Comparison of ENCODE assay signal across 21 mouse cellular contexts in genomic region chr9:121756785-121757184, GRCm38 (mm10). TPM values are rescaled to one million over a fixed set of nuclear protein-coding genes. Genes with fewer than 3 reads are reported as not detected.
DNase-seq lines count a peak whose midpoint lies in the region; ATAC-seq and TF ChIP-seq lines count a peak whose summit lies in the region.
"Had no signal": no experiment of that assay in that cellular context is flagged by ENCODE, and none has a peak within 500 bp of the region (broad histone marks: within the 10 kb centered on the region; RNA-seq: fewer than 3 reads in every experiment).

No protein-coding gene starts in this region.

- no peak for ATAC-seq in embryonic facial prominence, embryonic 13.5 days (ENCODE audit: insufficient number of reproducible peaks, insufficient read depth, low FRiP score, low TSS enrichment, low read depth)
- no peak for ATAC-seq in embryonic facial prominence, embryonic 14.5 days (ENCODE audit: low read depth)
- no peak for ATAC-seq in limb, embryonic 15.5 days (ENCODE audit: insufficient number of reproducible peaks, low FRiP score, low TSS enrichment, low read depth)
- ATAC-seq in liver, postnatal 0 days: no peak
- ATAC-seq: forebrain, embryonic 14.5 days had no signal

- DNase-seq in embryonic facial prominence, embryonic 10.5 days (ENCODE audit: low spot score): no peak
- no peak for DNase-seq in layer of hippocampus, adult 2 months (ENCODE audit: low spot score in 2 of 2)
- DNase-seq in layer of hippocampus, adult 18-20 months (ENCODE audit: low spot score in 2 of 2): no peak
- DNase-seq in embryonic facial prominence, embryonic 14.5 days (ENCODE audit: low spot score): no peak
- DNase-seq in lung, postnatal 10 days: no peak
- DNase-seq in liver, postnatal 0 days: no peak
- DNase-seq: adrenal gland, adult 8-10 months; adrenal gland, postnatal 36 days; embryo, embryonic 11 days had no signal

- no peak for TF ChIP-seq CTCF in layer of hippocampus, adult 2 months (conservative IDR thresholded peaks at IDR 0.05)
- no peak for TF ChIP-seq CTCF in liver, postnatal 0 days (IDR thresholded peaks at IDR 0.05; ENCODE audit: low read depth)

- peaks cover 47% of the 10 kb centered on the region for H3K36me3 ChIP-seq in embryonic facial prominence, embryonic 13.5 days
- peaks cover 56% of the 10 kb centered on the region for H3K36me3 ChIP-seq in embryonic facial prominence, embryonic 10.5 days (replicated peaks)
- peaks cover 52% of the 10 kb centered on the region for H3K36me3 ChIP-seq in embryonic facial prominence, embryonic 14.5 days (ENCODE audit: control insufficient read depth, insufficient read depth, low read length)
- H3K36me3 ChIP-seq in limb, embryonic 15.5 days: peaks cover 41% of the 10 kb centered on the region
- peaks cover 44% of the 10 kb centered on the region for H3K36me3 ChIP-seq in liver, postnatal 0 days (replicated peaks; ENCODE audit: insufficient read depth, low read length)

- no peak overlapping the region for H3K4me2 ChIP-seq in embryonic facial prominence, embryonic 13.5 days
- no peak overlapping the region for H3K4me2 ChIP-seq in embryonic facial prominence, embryonic 14.5 days (ENCODE audit: low read depth, low read length)
- H3K4me2 ChIP-seq in limb, embryonic 15.5 days: no peak overlapping the region
- no peak overlapping the region for H3K4me2 ChIP-seq in liver, postnatal 0 days (ENCODE audit: low read depth, low read length)
- H3K4me2 ChIP-seq: heart, embryonic 12.5 days; hindbrain, embryonic 15.5 days had no signal

- no peaks in the 10 kb centered on the region for H3K9me3 ChIP-seq in embryonic facial prominence, embryonic 13.5 days
- no peaks in the 10 kb centered on the region for H3K9me3 ChIP-seq in embryonic facial prominence, embryonic 10.5 days
- H3K9me3 ChIP-seq in embryonic facial prominence, embryonic 14.5 days (ENCODE audit: control insufficient read depth, low read length): no peaks in the 10 kb centered on the region
- H3K9me3 ChIP-seq in limb, embryonic 15.5 days: no peaks in the 10 kb centered on the region
- H3K9me3 ChIP-seq in liver, postnatal 0 days (ENCODE audit: low read length): no peaks in the 10 kb centered on the region
- H3K9me3 ChIP-seq: embryonic facial prominence, embryonic 12.5 days; forebrain, embryonic 10.5 days; G1E; heart, embryonic 12.5 days; hindbrain, embryonic 15.5 days had no signal

- no peak for TF ChIP-seq EP300 in liver, postnatal 0 days (IDR thresholded peaks at IDR 0.05; ENCODE audit: low read depth)

- peak overlapping the region; percentile 91; the same call in 1 of the 2 replicates for H3K27ac ChIP-seq in embryonic facial prominence, embryonic 13.5 days
- H3K27ac ChIP-seq in embryonic facial prominence, embryonic 10.5 days (replicated peaks): no peak overlapping the region
- H3K27ac ChIP-seq in layer of hippocampus, adult 2 months: peak overlapping the region; percentile 97; the same call in 1 of the 2 replicates
- peak overlapping the region; percentile 95 for H3K27ac ChIP-seq in embryonic facial prominence, embryonic 14.5 days (replicated peaks; ENCODE audit: low read depth, low read length)
- peak overlapping the region; percentile 43; the same call in 1 of the 2 replicates for H3K27ac ChIP-seq in limb, embryonic 15.5 days
- H3K27ac ChIP-seq in liver, postnatal 0 days (ENCODE audit: low read depth): no peak overlapping the region
- H3K27ac ChIP-seq: hindbrain, embryonic 15.5 days had no signal

- no peak overlapping the region for H3K9ac ChIP-seq in embryonic facial prominence, embryonic 13.5 days
- no peak overlapping the region for H3K9ac ChIP-seq in embryonic facial prominence, embryonic 14.5 days (ENCODE audit: low read depth, low read length)
- H3K9ac ChIP-seq in limb, embryonic 15.5 days: no peak overlapping the region
- H3K9ac ChIP-seq in liver, postnatal 0 days (replicated peaks): no peak overlapping the region
- H3K9ac ChIP-seq: embryonic facial prominence, embryonic 12.5 days; heart, embryonic 12.5 days; hindbrain, embryonic 15.5 days had no signal

- no peak overlapping the region for H3K4me3 ChIP-seq in embryonic facial prominence, embryonic 13.5 days
- no peak overlapping the region for H3K4me3 ChIP-seq in embryonic facial prominence, embryonic 10.5 days
- no peak overlapping the region for H3K4me3 ChIP-seq in layer of hippocampus, adult 2 months
- no peak overlapping the region for H3K4me3 ChIP-seq in embryonic facial prominence, embryonic 14.5 days (ENCODE audit: low read depth, low read length)
- H3K4me3 ChIP-seq in limb, embryonic 15.5 days: no peak overlapping the region
- H3K4me3 ChIP-seq in liver, postnatal 0 days (ENCODE audit: low read depth, low read length): no peak overlapping the region
- H3K4me3 ChIP-seq: embryonic facial prominence, embryonic 12.5 days; erythroblast, embryonic 14.5 days; forebrain, embryonic 10.5 days; heart, embryonic 12.5 days; hindbrain, embryonic 15.5 days had no signal

- 86% methylated on average over 3 of the region's 3 CpGs for WGBS in embryonic facial prominence, embryonic 13.5 days
- 85% methylated on average over 3 of the region's 3 CpGs for WGBS in embryonic facial prominence, embryonic 10.5 days
- WGBS in embryonic facial prominence, embryonic 14.5 days: 84% methylated on average over 3 of the region's 3 CpGs
- WGBS in limb, embryonic 15.5 days: 85% methylated on average over 3 of the region's 3 CpGs
- 83% methylated on average over 3 of the region's 3 CpGs for WGBS in liver, postnatal 0 days (ENCODE audit: insufficient replicate concordance)

- H3K4me1 ChIP-seq in embryonic facial prominence, embryonic 13.5 days: peaks cover 43% of the 10 kb centered on the region
- H3K4me1 ChIP-seq in embryonic facial prominence, embryonic 10.5 days: peaks cover 42% of the 10 kb centered on the region
- peaks cover 30% of the 10 kb centered on the region for H3K4me1 ChIP-seq in embryonic facial prominence, embryonic 14.5 days (ENCODE audit: control insufficient read depth, insufficient read depth, low read length)
- peaks cover 44% of the 10 kb centered on the region for H3K4me1 ChIP-seq in limb, embryonic 15.5 days
- H3K4me1 ChIP-seq in liver, postnatal 0 days (ENCODE audit: insufficient read depth): peaks cover 13% of the 10 kb centered on the region

- H3K27me3 ChIP-seq in embryonic facial prominence, embryonic 13.5 days: no peaks in the 10 kb centered on the region
- no peaks in the 10 kb centered on the region for H3K27me3 ChIP-seq in embryonic facial prominence, embryonic 10.5 days (replicated peaks; ENCODE audit: low read depth, poor library complexity, severe bottlenecking)
- no peaks in the 10 kb centered on the region for H3K27me3 ChIP-seq in embryonic facial prominence, embryonic 14.5 days (replicated peaks; ENCODE audit: control insufficient read depth, insufficient read depth, low read length)
- no peaks in the 10 kb centered on the region for H3K27me3 ChIP-seq in limb, embryonic 15.5 days
- peaks cover 22% of the 10 kb centered on the region for H3K27me3 ChIP-seq in liver, postnatal 0 days (ENCODE audit: insufficient read depth, low read length)
- H3K27me3 ChIP-seq: embryonic facial prominence, embryonic 12.5 days; heart, embryonic 12.5 days; hindbrain, embryonic 15.5 days had no signal

RNA-seq across cellular contexts. Expression of gene Zfp651, which starts 2.3 kb away (rescaled TPM):
- polyA plus RNA-seq in embryonic facial prominence, embryonic 13.5 days (2015; fragmentation: Nextera tagmentation; extraction: Ambion mirVana): 14.0 and 16.5 TPM in 2 replicates
- 5.3 and 6.4 TPM in 2 replicates for polyA plus RNA-seq in embryonic facial prominence, embryonic 10.5 days (2016; fragmentation: Nextera tagmentation; extraction: Ambion mirVana)
- total RNA-seq in layer of hippocampus, adult 2 months (2021): 100 to 1,000 TPM; 101 to 102 TPM
- total RNA-seq in layer of hippocampus, adult 18-20 months (2021): 100 to 1,000 TPM in 1 of 2 experiments, 10 to 100 TPM in 1; 98.6 to 102 TPM
- 20.1 and 20.6 TPM in 2 replicates for polyA plus RNA-seq in embryonic facial prominence, embryonic 14.5 days (2014; fragmentation: Nextera tagmentation; extraction: Ambion mirVana)
- polyA plus RNA-seq in limb, embryonic 15.5 days (2015; fragmentation: Nextera tagmentation; extraction: Ambion mirVana): 16.2 and 29.6 TPM in 2 replicates
- 0.68 and 1.5 TPM in 2 replicates for polyA plus RNA-seq in liver, postnatal 0 days (2015; fragmentation: Nextera tagmentation; extraction: Ambion mirVana)

RNA-seq across cellular contexts. Expression of gene Klhl40, which starts 20.6 kb away (rescaled TPM):
- 1.1 and 1.2 TPM in 2 replicates for polyA plus RNA-seq in embryonic facial prominence, embryonic 13.5 days (2015; fragmentation: Nextera tagmentation; extraction: Ambion mirVana)
- polyA plus RNA-seq in embryonic facial prominence, embryonic 10.5 days (2016; fragmentation: Nextera tagmentation; extraction: Ambion mirVana): 0.17 and 0.26 TPM in 2 replicates
- 1 to 10 TPM; 3.3 to 4.6 TPM for total RNA-seq in layer of hippocampus, adult 2 months (2021)
- total RNA-seq in layer of hippocampus, adult 18-20 months (2021): 1 to 10 TPM; 4.8 to 5.6 TPM
- polyA plus RNA-seq in embryonic facial prominence, embryonic 14.5 days (2014; fragmentation: Nextera tagmentation; extraction: Ambion mirVana): 35.7 and 41.1 TPM in 2 replicates
- 14.0 and 35.3 TPM in 2 replicates for polyA plus RNA-seq in limb, embryonic 15.5 days (2015; fragmentation: Nextera tagmentation; extraction: Ambion mirVana)
- 0.13 and 0.81 TPM in 2 replicates for polyA plus RNA-seq in liver, postnatal 0 days (2015; fragmentation: Nextera tagmentation; extraction: Ambion mirVana)
- total RNA-seq: G1E had no signal
- polyA plus RNA-seq: CD4-positive, CD25-positive, alpha-beta regulatory T cell, adult 4 months; erythroblast, embryonic 14.5 days; G1E had no signal

RNA-seq across cellular contexts. Expression of gene Hhatl, which starts 35.5 kb away (rescaled TPM):
- 0.20 TPM in 1 of 2 replicates, not detected in the other for polyA plus RNA-seq in embryonic facial prominence, embryonic 13.5 days (2015; fragmentation: Nextera tagmentation; extraction: Ambion mirVana)
- polyA plus RNA-seq in embryonic facial prominence, embryonic 10.5 days (2016; fragmentation: Nextera tagmentation; extraction: Ambion mirVana): not detected in 2 replicates
- 10 to 100 TPM; 15.6 to 19.9 TPM for total RNA-seq in layer of hippocampus, adult 2 months (2021)
- total RNA-seq in layer of hippocampus, adult 18-20 months (2021): 10 to 100 TPM; 17.9 to 20.0 TPM
- polyA plus RNA-seq in embryonic facial prominence, embryonic 14.5 days (2014; fragmentation: Nextera tagmentation; extraction: Ambion mirVana): 3.7 and 5.1 TPM in 2 replicates
- polyA plus RNA-seq in limb, embryonic 15.5 days (2015; fragmentation: Nextera tagmentation; extraction: Ambion mirVana): 1.4 and 5.5 TPM in 2 replicates
- 0.73 TPM in 1 of 2 replicates, not detected in the other for polyA plus RNA-seq in liver, postnatal 0 days (2015; fragmentation: Nextera tagmentation; extraction: Ambion mirVana)
- total RNA-seq: adrenal gland, postnatal 36 days; common myeloid progenitor, adult 5-6 weeks; G1E had no signal
- polyA plus RNA-seq: CD4-positive, CD25-positive, alpha-beta regulatory T cell, adult 4 months; erythroblast, embryonic 14.5 days; forebrain, embryonic 10.5 days; forebrain, embryonic 14.5 days; G1E; hindbrain, embryonic 11.5 days had no signal

RNA-seq across cellular contexts. Expression of gene Nktr, which starts 37.8 kb away (rescaled TPM):
- polyA plus RNA-seq in embryonic facial prominence, embryonic 13.5 days (2015; fragmentation: Nextera tagmentation; extraction: Ambion mirVana): 70.1 and 84.9 TPM in 2 replicates
- polyA plus RNA-seq in embryonic facial prominence, embryonic 10.5 days (2016; fragmentation: Nextera tagmentation; extraction: Ambion mirVana): 61.2 and 62.9 TPM in 2 replicates
- total RNA-seq in layer of hippocampus, adult 2 months (2021): 100 to 1,000 TPM; 104 to 127 TPM
- total RNA-seq in layer of hippocampus, adult 18-20 months (2021): 100 to 1,000 TPM in 1 of 2 experiments, 10 to 100 TPM in 1; 98.6 to 100 TPM
- polyA plus RNA-seq in embryonic facial prominence, embryonic 14.5 days (2014; fragmentation: Nextera tagmentation; extraction: Ambion mirVana): 61.7 and 66.7 TPM in 2 replicates
- polyA plus RNA-seq in limb, embryonic 15.5 days (2015; fragmentation: Nextera tagmentation; extraction: Ambion mirVana): 68.1 and 76.9 TPM in 2 replicates
- polyA plus RNA-seq in liver, postnatal 0 days (2015; fragmentation: Nextera tagmentation; extraction: Ambion mirVana): 14.9 and 17.3 TPM in 2 replicates

RNA-seq across cellular contexts. Expression of gene Ss18l2, which starts 46.7 kb away (rescaled TPM):
- 115 and 129 TPM in 2 replicates for polyA plus RNA-seq in embryonic facial prominence, embryonic 13.5 days (2015; fragmentation: Nextera tagmentation; extraction: Ambion mirVana)
- 91.0 and 92.4 TPM in 2 replicates for polyA plus RNA-seq in embryonic facial prominence, embryonic 10.5 days (2016; fragmentation: Nextera tagmentation; extraction: Ambion mirVana)
- 10 to 100 TPM; 71.8 to 78.8 TPM for total RNA-seq in layer of hippocampus, adult 2 months (2021)
- 10 to 100 TPM; 73.7 to 82.6 TPM for total RNA-seq in layer of hippocampus, adult 18-20 months (2021)
- 149 and 159 TPM in 2 replicates for polyA plus RNA-seq in embryonic facial prominence, embryonic 14.5 days (2014; fragmentation: Nextera tagmentation; extraction: Ambion mirVana)
- 117 and 119 TPM in 2 replicates for polyA plus RNA-seq in limb, embryonic 15.5 days (2015; fragmentation: Nextera tagmentation; extraction: Ambion mirVana)
- polyA plus RNA-seq in liver, postnatal 0 days (2015; fragmentation: Nextera tagmentation; extraction: Ambion mirVana): 112 and 119 TPM in 2 replicates

Comparison
In these comparisons a context has a peak if more than half of its experiments do, and no peak if none do; other contexts are left out.
1. H3K27ac ChIP-seq: peak in embryonic facial prominence, embryonic 13.5 days (single experiment), layer of hippocampus, adult 2 months (single experiment), embryonic facial prominence, embryonic 14.5 days (single experiment) and limb, embryonic 15.5 days (single experiment); none in embryonic facial prominence, embryonic 10.5 days (single experiment) and liver, postnatal 0 days (single experiment).